ENCODE assay signal across 9 mouse cellular contexts in the genomic region with DNA sequence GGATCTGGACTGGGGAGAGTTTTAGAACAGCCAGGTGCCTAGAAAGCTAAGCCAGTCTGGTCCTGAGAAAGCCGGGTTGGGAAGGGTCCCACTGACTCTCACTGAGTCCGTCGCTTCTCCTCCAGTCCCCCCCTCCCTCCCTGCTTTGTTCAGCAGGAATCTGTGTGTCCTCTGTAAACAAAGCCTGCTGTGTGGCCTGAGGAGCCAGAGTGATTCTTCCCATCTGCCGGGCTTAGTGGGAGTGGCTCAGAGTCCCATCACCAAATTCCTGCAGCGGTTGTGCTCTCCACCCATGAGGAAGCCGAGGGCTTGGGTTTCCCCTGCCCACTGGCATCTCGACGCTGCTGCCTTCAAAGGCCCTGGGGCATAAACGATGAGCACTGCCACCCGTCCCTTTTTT.
DNase-seq lines count a peak whose midpoint lies in the region; ATAC-seq lines count a peak whose summit lies in the region.
"Had no signal": no experiment of that assay in that cellular context is flagged by ENCODE, and none has a peak within 500 bp of the region (broad histone marks: within the 10 kb centered on the region; RNA-seq: fewer than 3 reads in every experiment).

No protein-coding gene starts in this region.

- WGBS in hindbrain, embryonic 15.5 days: 4% methylated on average over 10 of the region's 10 CpGs
- WGBS in midbrain, embryonic 12.5 days: 3% methylated on average over 10 of the region's 10 CpGs

- DNase-seq in 3T3-L1 (ENCODE audit: low read depth, low spot score): peak; percentile 30
- DNase-seq in ZHBTc4 (ENCODE audit: low read depth, low spot score): peak; percentile 93
- DNase-seq in heart, adult 11 months: no peak
- DNase-seq in frontal cortex, postnatal 14 days (ENCODE audit: low spot score in 2 of 2): no peak
- no peak for DNase-seq in cerebellum, postnatal 10 days
- DNase-seq: cerebellum, postnatal 14 days had no signal

- no peaks in the 10 kb centered on the region for H3K27me3 ChIP-seq in hindbrain, embryonic 15.5 days
- no peaks in the 10 kb centered on the region for H3K27me3 ChIP-seq in midbrain, embryonic 12.5 days
- H3K27me3 ChIP-seq: limb, embryonic 13.5 days had no signal

- no peak overlapping the region for H3K27ac ChIP-seq in hindbrain, embryonic 15.5 days (replicated peaks)
- peak overlapping the region; percentile 68 for H3K27ac ChIP-seq in midbrain, embryonic 12.5 days (replicated peaks)
- H3K27ac ChIP-seq: limb, embryonic 13.5 days had no signal

- no peak overlapping the region for H3K9ac ChIP-seq in hindbrain, embryonic 15.5 days
- H3K9ac ChIP-seq in midbrain, embryonic 12.5 days (replicated peaks): peak overlapping the region; percentile 31; the same call in 1 of the 2 replicates
- H3K9ac ChIP-seq: limb, embryonic 13.5 days had no signal

- no peak overlapping the region for H3K4me3 ChIP-seq in hindbrain, embryonic 15.5 days
- H3K4me3 ChIP-seq in midbrain, embryonic 12.5 days: no peak overlapping the region
- H3K4me3 ChIP-seq: limb, embryonic 13.5 days had no signal

- H3K4me1 ChIP-seq in hindbrain, embryonic 15.5 days (replicated peaks): peaks cover 20% of the 10 kb centered on the region
- H3K4me1 ChIP-seq in midbrain, embryonic 12.5 days: peaks cover 31% of the 10 kb centered on the region

- H3K9me3 ChIP-seq in hindbrain, embryonic 15.5 days: no peaks in the 10 kb centered on the region
- H3K9me3 ChIP-seq in midbrain, embryonic 12.5 days: no peaks in the 10 kb centered on the region
- H3K9me3 ChIP-seq: limb, embryonic 13.5 days had no signal

- H3K36me3 ChIP-seq in hindbrain, embryonic 15.5 days: no peaks in the 10 kb centered on the region
- no peaks in the 10 kb centered on the region for H3K36me3 ChIP-seq in midbrain, embryonic 12.5 days
- H3K36me3 ChIP-seq: limb, embryonic 13.5 days had no signal

- H3K4me2 ChIP-seq in hindbrain, embryonic 15.5 days: peak overlapping the region; percentile 20; the same call in 1 of the 2 replicates
- H3K4me2 ChIP-seq in midbrain, embryonic 12.5 days (replicated peaks): peak overlapping the region; percentile 27
- H3K4me2 ChIP-seq: limb, embryonic 13.5 days had no signal

- ATAC-seq in hindbrain, embryonic 15.5 days (ENCODE audit: low FRiP score, low read depth): no peak
- ATAC-seq in midbrain, embryonic 12.5 days (ENCODE audit: low FRiP score, low read depth): peak; percentile 75

Comparison
In these comparisons a context has a peak if more than half of its experiments do, and no peak if none do; other contexts are left out.
1. DNase-seq: peak in 3T3-L1 (single experiment) and ZHBTc4 (single experiment); none in heart, adult 11 months (single experiment), frontal cortex, postnatal 14 days (0 of 2) and cerebellum, postnatal 10 days (0 of 2).